Mouse (Mus musculus) forebrain, embryonic 11.5 days (tissue): Measurements from ENCODE around the gene Lmna. TPM values are rescaled to one million over a fixed set of nuclear protein-coding genes. Genes with fewer than 3 reads are reported as not detected.

Source experiments
- ATAC-seq: fragments of 200-750 bp; cut with Nextera tagmentation; replicated peaks from 2 replicates; pipeline ENCODE4 v1.8.0; 2017; ENCODE audit warnings: moderate TSS enrichment; ENCODE audit not compliant: low FRiP score
- DNase-seq: peaks from one replicate; pipeline ENCODE4 v3.0.0-alpha.2; 2017; ENCODE audit warnings: low spot score
- H3K27ac ChIP-seq: fragments of 300-500 bp; sonication (generic); 2 replicates; pipeline ENCODE4 v1.5.1; 2014; ENCODE audit warnings: low read depth, low read length
- H3K27me3 ChIP-seq: fragments of 300-500 bp; sonication (generic); 2 replicates; pipeline ENCODE4 v1.6.1; 2014; ENCODE audit warnings: mild to moderate bottlenecking, low read length, mixed read lengths; ENCODE audit not compliant: control insufficient read depth, insufficient read depth
- H3K36me3 ChIP-seq: fragments of 300-500 bp; sonication (generic); 2 replicates; pipeline ENCODE4 v1.6.1; 2014; ENCODE audit warnings: mild to moderate bottlenecking, low read length, moderate library complexity, mixed read lengths; ENCODE audit not compliant: control insufficient read depth, insufficient read depth
- H3K4me1 ChIP-seq: fragments of 300-500 bp; sonication (generic); replicated peaks from 2 replicates; pipeline ENCODE4 v1.6.1; 2014; ENCODE audit warnings: low read length, mixed read lengths; ENCODE audit not compliant: control insufficient read depth, insufficient read depth
- H3K4me2 ChIP-seq: fragments of 300-500 bp; sonication (generic); 2 replicates; pipeline ENCODE4 v1.6.1; 2014; ENCODE audit warnings: low read depth, mild to moderate bottlenecking, low read length, moderate library complexity, mixed read lengths; ENCODE audit not compliant: severe bottlenecking
- H3K4me3 ChIP-seq: fragments of 300-500 bp; sonication (generic); 2 replicates; pipeline ENCODE4 v1.5.1; 2014; ENCODE audit warnings: low read depth, low read length
- H3K9ac ChIP-seq: fragments of 300-500 bp; sonication (generic); 2 replicates; pipeline ENCODE4 v1.6.1; 2014; ENCODE audit warnings: low read length
- H3K9me3 ChIP-seq: fragments of 300-500 bp; sonication (generic); 2 replicates; pipeline ENCODE4 v1.6.1; 2016; ENCODE audit warnings: low read length, mixed read lengths; ENCODE audit not compliant: control insufficient read depth
- WGBS: fragments of 180-500 bp; shearing (Covaris S2); extraction: QIAGEN DNeasy Blood & Tissue Kit; methylation state at CpG from one replicate; pipeline ENCODE4 v1.1.7; 2014; 5-methylcytosine and 5-hydroxymethylcytosine counted together
- polyA plus RNA-seq: library from polyadenylated mRNA; unstranded; fragments of >200 nt; fragmentation: Nextera tagmentation; extraction: Ambion mirVana; gene quantifications from 2 replicates; pipeline ENCODE4 v1.2.1, GENCODE M21; 2014

The Lmna gene
- polyA plus RNA-seq, 1 experiment from 2014 or later, result 19.4 TPM

DNA sequence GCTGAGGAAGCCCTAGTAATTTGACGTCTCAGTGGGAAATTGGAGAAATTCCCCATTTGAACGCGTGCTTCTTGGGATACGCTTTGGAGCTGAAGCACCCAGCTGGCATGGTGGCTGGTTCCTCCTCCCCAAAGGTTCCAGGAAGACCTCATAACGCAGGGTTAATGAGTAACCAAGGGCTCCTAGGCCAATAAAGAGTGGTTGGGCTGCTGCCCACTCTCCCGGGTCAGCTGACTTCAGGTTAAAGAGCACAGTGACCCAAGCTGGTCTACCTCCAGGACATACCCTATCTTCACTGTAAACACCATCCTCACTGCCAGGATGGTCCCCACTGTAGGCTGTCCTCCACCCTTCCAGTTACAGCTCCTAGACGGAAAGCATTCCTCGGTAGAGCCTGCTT is 53.4 kb downstream of the Lmna start:
- H3K4me3 ChIP-seq, result no peak overlapping the region
- 87% methylated on average over 8 of the region's 8 CpGs for WGBS
- H3K9ac ChIP-seq, result no peak overlapping the region
- no peak for ATAC-seq
- H3K27me3 ChIP-seq, result peaks cover 2% of the 10 kb centered on the region; the same call in 1 of the 2 replicates
- no peaks in the 10 kb centered on the region for H3K9me3 ChIP-seq
- H3K4me1 ChIP-seq, result peaks cover 5% of the 10 kb centered on the region; the same call in 1 of the 2 replicates
- H3K4me2 ChIP-seq, result no peak overlapping the region
- H3K36me3 ChIP-seq, result no peaks in the 10 kb centered on the region
- H3K27ac ChIP-seq, result no peak overlapping the region
- DNase-seq, result no peak

- no peak overlapping the region for H3K27ac ChIP-seq
- H3K4me1 ChIP-seq, result peaks cover 5% of the 10 kb centered on the region; the same call in 1 of the 2 replicates
- DNase-seq (no peak), ATAC-seq (no peak)
- WGBS, result 82% methylated on average over 18 of the region's 18 CpGs
- no peak overlapping the region for H3K4me3 ChIP-seq
- H3K27me3 ChIP-seq, result peaks cover 2% of the 10 kb centered on the region; the same call in 1 of the 2 replicates
- H3K9ac ChIP-seq, result no peak overlapping the region
- H3K4me2 ChIP-seq, result no peak overlapping the region
- H3K9me3 ChIP-seq, result no peaks in the 10 kb centered on the region
- no peaks in the 10 kb centered on the region for H3K36me3 ChIP-seq
These were observed 54.0 kb downstream of the Lmna start for GRCm38 (mm10) chr3:88455588-88456264.

GRCm38 (mm10) chr3:88454762-88455587 is 54.8 kb downstream of the Lmna start:
- peaks cover under 1% of the 10 kb centered on the region; the same call in 1 of the 2 replicates for H3K27me3 ChIP-seq
- no peaks in the 10 kb centered on the region for H3K36me3 ChIP-seq
- no peak overlapping the region for H3K4me3 ChIP-seq
- no peak overlapping the region for H3K27ac ChIP-seq
- H3K4me1 ChIP-seq, result peaks cover 5% of the 10 kb centered on the region; the same call in 1 of the 2 replicates
- WGBS, result 63% methylated on average over 9 of the region's 9 CpGs
- DNase-seq (no peak), ATAC-seq (no peak)
- H3K4me2 ChIP-seq, result no peak overlapping the region
- no peaks in the 10 kb centered on the region for H3K9me3 ChIP-seq
- no peak overlapping the region for H3K9ac ChIP-seq

- ATAC-seq (no peak), DNase-seq (no peak)
- Histone ChIP-seq H3K27ac (no peak overlapping the region), H3K4me3 (no peak overlapping the region), H3K9ac (no peak overlapping the region), H3K27me3 (no peaks in the 10 kb centered on the region), H3K4me1 (peaks cover 5% of the 10 kb centered on the region; the same call in 1 of the 2 replicates), H3K4me2 (no peak overlapping the region), H3K36me3 (no peaks in the 10 kb centered on the region), H3K9me3 (no peaks in the 10 kb centered on the region)
- 84% methylated on average over 8 of the region's 8 CpGs for WGBS
These were observed 55.8 kb downstream of the Lmna start for GRCm38 (mm10) chr3:88453986-88454385.

GRCm38 (mm10) chr3:88453369-88453768 is 56.4 kb downstream of the Lmna start:
- Histone ChIP-seq H3K4me2 (no peak overlapping the region), H3K4me1 (peaks cover 7% of the 10 kb centered on the region; the same call in 1 of the 2 replicates), H3K27ac (no peak overlapping the region), H3K27me3 (no peaks in the 10 kb centered on the region), H3K4me3 (no peak overlapping the region), H3K9ac (no peak overlapping the region), H3K36me3 (no peaks in the 10 kb centered on the region), H3K9me3 (no peaks in the 10 kb centered on the region)
- 61% methylated on average over 8 of the region's 8 CpGs for WGBS
- DNase-seq, result no peak
- no peak for ATAC-seq

- no peaks in the 10 kb centered on the region for H3K27me3 ChIP-seq
- WGBS, result 72% methylated on average over 6 of the region's 6 CpGs
These were observed 57.0 kb downstream of the Lmna start for GRCm38 (mm10) chr3:88452716-88453115.

GRCm38 (mm10) chr3:88452246-88452645 is 57.5 kb downstream of the Lmna start:
- Histone ChIP-seq H3K4me1 (peaks cover 2% of the 10 kb centered on the region; the same call in 1 of the 2 replicates), H3K27me3 (no peaks in the 10 kb centered on the region), H3K36me3 (no peaks in the 10 kb centered on the region), H3K9ac (no peak overlapping the region), H3K4me2 (no peak overlapping the region), H3K4me3 (no peak overlapping the region), H3K27ac (no peak overlapping the region), H3K9me3 (no peaks in the 10 kb centered on the region)
- ATAC-seq (no peak), DNase-seq (no peak)
- 75% methylated on average over 5 of the region's 5 CpGs for WGBS

More at GRCm38 (mm10) chr3:88452716-88453115, 57.0 kb downstream of the Lmna start:
- H3K27ac ChIP-seq, result no peak overlapping the region
- H3K36me3 ChIP-seq, result no peaks in the 10 kb centered on the region
- H3K4me2 ChIP-seq, result no peak overlapping the region
- no peaks in the 10 kb centered on the region for H3K9me3 ChIP-seq
- H3K4me1 ChIP-seq, result peaks cover 2% of the 10 kb centered on the region; the same call in 1 of the 2 replicates
- no peak for DNase-seq
- ATAC-seq, result no peak
- H3K4me3 ChIP-seq, result no peak overlapping the region
- H3K9ac ChIP-seq, result no peak overlapping the region

DNA sequence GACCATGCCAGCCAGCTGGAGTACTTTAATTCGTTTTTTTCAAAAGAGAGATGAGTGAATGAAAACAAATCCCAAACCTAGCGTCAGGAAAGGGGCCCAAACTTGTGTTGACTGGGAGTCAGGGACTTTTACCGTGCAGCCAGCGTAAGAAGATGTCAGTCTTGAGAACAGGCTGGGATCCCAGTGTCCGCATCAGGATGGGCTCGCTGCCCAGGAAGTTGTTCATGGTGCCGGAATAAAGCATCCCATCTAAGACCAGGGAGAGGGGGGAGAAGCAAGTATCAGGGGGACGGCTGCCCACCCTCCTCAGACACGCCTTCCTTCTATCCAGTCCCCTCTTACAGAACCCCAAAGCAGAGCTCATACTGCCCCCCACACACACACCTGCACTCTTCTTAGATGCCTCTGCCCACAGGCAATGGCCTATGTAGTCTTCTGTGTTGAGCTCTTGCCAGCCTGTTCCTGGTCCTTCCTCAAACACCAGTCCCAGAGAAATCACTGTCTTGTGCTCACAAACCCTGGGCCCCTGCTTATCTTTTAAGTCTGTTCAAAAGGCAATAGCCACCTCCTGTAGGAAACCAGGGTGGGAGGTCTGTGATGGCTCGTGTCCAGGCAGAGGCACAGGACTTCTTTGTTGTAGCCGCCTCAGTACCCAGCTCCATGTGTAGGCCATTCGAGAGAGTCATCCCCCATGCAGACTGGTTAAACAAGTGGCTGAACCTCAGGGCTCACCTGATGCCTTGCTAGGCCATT is 59.2 kb downstream of the Lmna start:
- no peak overlapping the region for H3K9ac ChIP-seq
- H3K4me2 ChIP-seq, result no peak overlapping the region
- no peak overlapping the region for H3K27ac ChIP-seq
- 81% methylated on average over 12 of the region's 12 CpGs for WGBS
- H3K4me1 ChIP-seq, result peaks cover 2% of the 10 kb centered on the region; the same call in 1 of the 2 replicates
- no peak for ATAC-seq
- DNase-seq, result no peak
- no peak overlapping the region for H3K4me3 ChIP-seq
- no peaks in the 10 kb centered on the region for H3K27me3 ChIP-seq
- H3K9me3 ChIP-seq, result no peaks in the 10 kb centered on the region
- no peaks in the 10 kb centered on the region for H3K36me3 ChIP-seq
